Mouse (Mus musculus): ENCODE results near the gene Rps17.
A peak's percentile ranks its signal among the peaks of the same experiment; 100 is the strongest.

Rps17 gene

DNA sequence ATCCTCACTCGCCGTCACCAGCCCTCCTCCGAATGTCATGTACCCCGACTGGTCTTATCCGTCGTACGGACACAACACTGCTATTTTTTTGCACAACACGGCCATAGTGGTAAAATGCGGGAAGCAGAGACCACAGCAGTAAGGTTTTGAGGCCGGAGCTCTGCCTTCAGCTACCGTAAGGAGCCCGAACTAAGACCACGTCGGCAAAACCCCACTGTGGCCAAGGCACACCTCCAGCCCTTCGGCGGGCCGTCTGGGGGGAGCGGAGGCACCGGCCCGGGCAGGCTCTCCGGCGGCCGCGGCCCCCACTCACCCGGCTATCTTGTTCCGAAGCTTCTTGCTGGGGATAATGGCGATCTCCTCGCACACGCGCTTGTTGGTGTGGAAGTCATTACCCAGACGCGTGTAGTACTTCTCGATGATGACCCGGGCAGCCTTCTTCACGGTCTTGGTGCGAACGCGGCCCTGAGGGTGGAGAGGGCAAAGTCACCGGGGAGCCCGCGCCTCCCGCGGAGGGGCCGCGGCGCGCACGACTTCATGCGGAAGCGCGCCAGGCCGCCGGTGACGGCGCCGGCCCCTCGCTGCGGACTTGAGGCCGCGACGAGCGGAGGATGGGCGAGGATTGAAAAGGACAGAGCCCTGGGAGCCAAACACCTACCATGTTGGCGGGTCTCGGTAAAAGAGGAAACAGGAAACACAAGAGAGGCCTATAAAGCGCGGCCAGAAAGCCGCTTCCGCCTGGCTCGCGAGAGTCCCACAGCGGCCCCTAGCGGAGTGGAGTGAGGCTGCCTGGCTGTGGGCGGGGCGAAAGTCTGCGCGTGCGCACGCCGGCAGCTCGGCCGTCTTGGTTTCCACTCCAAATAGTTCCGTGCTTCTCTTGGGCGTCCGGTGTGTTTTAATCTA lies at the start of gene Rps17:
Gene Rps17 (minus strand): TSS at position 711 of the 903 bp plus-strand sequence.
- DNase-seq (ENCODE audit: low read depth, low spot score) = peak; percentile 80

DNA sequence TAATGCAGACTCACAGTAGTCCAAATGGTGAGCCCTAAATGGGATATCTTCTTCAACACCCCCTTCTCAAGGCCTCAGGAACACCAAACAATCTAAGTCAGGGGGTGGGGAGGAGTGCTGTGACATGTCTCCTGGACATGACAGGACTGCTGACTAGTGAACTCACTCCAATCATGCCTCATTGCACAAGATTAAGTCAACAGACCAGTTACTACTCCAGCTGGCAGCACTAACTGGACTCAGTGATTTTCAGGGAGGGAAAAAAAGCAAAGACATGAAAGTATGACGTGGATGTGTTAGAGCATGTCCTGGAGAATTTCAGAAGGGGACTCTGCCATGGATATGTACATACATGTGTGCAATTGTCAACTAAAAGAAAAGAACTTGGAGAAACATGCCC lies 34.3 kb upstream of the Rps17 start:
- no peak for DNase-seq (ENCODE audit: low read depth, low spot score)

DNA sequence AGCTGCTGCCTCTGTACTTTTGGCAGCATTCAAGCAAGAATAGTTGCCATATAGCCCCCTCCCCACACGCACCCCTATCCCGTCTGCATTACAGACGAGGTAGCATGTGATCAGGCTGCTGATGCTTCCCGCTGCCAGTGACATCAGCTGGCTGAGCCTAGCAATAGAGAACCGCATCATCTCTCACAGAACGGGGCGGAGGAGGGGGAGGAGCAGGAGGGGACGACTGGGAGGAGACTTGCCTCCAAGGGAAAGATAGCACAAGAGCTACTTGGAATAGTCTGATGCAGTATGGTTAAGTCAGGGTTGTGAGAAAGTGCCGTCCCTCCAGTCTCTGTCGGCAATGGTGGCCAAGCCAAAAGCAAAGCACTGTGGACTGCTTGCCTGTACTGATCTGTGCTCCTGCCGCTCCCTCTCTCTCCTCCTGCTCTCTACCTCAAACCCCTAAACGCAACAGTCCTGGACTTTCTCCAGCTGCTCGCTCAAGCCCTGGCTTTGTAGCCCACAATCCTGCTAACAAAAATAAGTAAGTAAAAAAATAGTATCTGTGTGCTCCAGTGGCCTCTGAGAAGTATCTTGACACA lies 27.4 kb upstream of the Rps17 start:
- DNase-seq (ENCODE audit: low read depth, low spot score) = peak; percentile 43

DNA sequence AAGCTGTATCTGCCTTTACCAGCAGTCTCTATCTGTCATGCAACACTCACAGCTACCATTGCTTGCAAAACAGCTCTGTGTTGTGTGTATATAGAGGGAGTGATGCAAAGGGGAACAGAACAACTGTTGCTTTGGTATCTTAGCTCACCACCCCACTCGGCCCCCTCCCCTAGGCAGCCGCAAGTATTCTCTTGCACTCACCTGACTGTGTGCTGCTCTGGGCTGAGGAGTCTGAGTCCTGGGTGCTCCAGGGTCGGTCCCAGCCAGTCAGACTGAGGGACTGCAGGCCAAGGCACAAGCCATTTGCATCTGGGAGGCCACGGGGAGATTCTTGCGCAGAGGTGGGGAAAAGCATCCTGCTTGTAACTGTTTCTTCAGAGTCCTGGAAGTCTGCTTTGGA lies 26.8 kb upstream of the Rps17 start:
- no peak for DNase-seq (ENCODE audit: low read depth, low spot score)

DNA sequence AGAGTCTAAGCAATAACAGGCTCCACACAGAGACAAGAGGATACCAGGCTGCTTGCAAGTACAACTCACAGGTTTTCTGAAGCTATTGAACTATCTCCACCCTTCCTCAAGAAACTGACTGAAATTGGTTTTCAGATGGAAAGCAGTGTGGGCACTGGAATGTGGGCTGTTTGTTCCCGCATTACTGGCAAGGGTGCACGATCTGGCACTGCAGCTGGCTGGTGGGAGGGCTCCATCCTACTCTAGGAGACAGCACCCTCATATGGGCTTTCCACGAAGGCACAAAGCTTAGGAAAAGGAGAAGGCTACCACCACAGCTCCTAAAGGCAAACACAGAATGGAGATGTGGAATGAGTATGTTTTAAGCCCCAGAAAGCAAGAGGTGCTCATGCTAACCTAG lies 24.7 kb upstream of the Rps17 start:
- no peak for DNase-seq (ENCODE audit: low read depth, low spot score)

DNA sequence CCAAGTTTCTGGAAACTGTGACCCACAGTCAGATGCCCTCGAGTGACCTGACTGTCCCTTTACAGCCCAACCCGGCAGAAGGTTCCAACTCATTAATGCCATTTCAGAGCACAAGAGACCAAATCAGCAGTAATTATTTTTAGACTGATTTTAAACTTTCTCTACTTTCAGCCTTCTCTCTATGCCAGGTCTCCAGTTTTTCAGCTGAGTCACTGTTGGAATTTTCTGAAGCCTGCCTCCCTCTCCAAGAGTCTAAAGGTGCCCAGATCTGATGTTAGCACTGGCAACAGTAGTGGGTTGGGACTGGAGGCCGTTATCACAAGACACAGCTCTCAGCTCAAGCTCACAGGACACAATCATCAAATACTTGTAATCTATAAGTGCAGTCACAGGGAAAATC lies 22.9 kb upstream of the Rps17 start:
- no peak for DNase-seq (ENCODE audit: low read depth, low spot score)

DNA sequence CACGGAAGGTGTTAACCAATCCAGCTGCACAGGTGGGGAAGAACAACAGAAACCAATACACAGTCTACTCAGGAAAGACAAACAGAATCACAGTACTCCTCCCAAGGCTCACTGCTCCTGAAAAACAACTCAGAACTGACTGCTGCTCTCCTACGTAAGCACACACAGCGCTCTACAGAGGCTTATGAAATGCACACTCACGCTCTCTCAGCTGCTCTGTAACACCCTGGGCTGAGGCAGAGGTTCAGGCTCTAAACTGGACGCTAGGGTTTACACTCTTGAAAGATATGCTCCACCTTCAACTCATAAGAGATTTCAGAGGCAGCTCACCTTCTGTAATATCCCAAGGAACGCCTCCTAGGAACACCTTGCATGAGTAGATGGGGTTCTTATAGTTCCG lies 11.9 kb upstream of the Rps17 start:
- DNase-seq (ENCODE audit: low read depth, low spot score) = no peak

DNA sequence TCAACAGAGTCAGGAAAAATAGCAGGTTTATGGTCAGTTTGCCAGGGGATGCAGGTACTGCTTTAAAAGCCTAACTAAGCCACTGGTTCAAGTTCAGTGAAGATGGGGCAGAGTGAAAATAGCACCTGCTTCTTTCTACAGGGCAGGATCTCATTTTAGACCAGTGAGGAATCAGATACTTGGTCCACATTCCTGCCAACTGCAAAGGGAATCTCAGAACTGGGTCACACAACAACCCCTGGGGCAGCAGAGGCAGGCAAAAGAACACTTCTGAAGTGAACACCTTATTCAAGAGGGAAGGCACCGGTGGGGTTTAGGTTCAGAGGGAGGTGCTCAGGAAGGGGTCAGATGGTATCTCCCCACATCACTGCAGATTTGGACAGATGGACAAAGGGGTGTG lies 11.3 kb upstream of the Rps17 start:
- no peak for DNase-seq (ENCODE audit: low read depth, low spot score)

DNA sequence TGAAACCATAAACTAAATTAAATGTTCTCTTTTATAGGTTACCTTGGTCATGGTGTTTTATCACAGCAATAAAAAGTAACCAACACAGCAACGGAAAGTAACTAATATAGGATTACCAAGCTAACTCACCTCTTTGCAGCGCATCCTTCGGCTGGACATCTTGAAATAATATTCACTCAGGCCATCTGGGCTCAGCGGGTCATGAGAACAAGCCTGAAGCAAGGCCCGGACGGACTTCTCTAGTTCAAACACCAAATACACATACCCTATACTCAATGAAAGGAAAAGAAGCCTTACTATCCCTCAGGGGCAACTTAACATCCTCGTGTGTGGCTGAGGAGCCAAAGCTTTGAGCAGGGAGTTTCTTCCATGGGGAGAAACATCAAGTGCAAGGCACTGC lies 10.7 kb upstream of the Rps17 start:
- no peak for DNase-seq (ENCODE audit: low read depth, low spot score)

DNA sequence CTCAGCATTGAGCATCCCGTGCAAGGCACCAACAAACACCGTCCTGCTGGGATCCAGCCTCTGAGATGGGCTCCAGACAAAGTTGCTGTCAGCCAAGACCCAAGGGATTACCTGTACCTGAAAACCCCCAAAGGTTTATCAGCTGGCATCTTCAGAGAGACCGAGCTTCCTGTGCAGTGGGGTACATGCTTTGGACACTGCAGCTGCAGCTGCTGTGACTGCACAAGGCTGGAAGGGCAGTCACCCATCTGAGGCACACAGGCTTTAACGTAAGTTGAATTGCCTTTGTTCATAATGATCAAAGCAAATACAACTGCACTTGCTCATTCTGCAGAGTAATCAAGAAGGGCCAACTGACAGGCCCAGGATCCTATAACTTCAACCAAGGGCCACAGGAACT lies 6.8 kb upstream of the Rps17 start:
- DNase-seq (ENCODE audit: low read depth, low spot score) = no peak

DNA sequence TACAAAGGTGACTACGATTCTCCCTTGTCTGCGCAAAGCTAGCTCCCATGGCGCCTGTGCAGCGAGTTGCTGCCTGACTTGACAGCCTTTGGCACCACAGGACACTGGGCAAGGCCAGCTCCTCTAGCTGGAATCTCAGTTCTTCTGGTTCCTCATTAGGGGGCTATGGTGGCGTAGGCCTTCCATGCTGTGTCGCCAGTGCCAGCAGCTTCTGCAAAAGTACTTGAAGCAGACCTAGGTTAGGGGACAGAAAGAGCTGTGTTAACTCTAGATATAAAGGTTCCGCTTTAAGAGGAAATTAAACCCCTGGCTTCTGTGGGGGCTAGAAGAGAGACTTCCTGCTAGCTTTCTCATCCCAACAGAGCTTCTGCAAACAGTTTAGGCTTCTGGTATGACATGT lies 3.2 kb upstream of the Rps17 start:
- no peak for DNase-seq (ENCODE audit: low read depth, low spot score)

DNA sequence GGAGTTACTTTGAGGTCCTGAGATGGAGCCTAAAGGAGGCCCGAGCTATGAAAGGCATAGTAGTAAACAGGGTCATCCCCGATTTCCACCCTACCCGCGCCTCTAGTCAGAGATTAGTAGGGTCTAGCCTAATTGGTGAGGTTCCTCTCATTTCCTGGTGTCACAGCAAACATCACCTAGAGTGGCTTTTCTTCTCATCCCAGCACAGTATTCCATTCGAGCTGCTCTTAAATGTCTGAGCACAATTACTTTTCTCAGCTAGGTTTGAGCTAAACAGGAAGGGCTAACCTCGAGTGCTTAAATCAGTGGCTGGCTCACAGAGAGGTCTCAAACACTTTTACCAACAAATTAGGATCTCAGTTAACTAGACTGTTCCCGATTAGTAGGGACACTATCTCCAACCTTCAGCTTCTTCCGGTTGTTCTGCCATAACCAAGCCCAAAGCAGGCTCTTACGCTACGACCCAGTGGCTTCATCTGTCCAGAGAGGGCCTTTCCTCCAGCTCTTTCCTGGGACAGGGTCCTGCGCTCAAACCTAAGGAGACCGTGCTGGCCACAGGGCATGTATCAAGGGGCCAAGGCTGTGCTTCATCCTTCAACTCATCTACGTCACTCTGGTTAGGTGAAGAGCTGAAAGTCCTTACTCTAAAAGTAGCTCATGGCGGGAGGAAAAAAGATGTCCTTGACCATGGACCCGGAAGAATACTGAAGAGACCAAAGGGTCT lies 555 bp upstream of the Rps17 start:
- DNase-seq (ENCODE audit: low read depth, low spot score) = no peak

DNA sequence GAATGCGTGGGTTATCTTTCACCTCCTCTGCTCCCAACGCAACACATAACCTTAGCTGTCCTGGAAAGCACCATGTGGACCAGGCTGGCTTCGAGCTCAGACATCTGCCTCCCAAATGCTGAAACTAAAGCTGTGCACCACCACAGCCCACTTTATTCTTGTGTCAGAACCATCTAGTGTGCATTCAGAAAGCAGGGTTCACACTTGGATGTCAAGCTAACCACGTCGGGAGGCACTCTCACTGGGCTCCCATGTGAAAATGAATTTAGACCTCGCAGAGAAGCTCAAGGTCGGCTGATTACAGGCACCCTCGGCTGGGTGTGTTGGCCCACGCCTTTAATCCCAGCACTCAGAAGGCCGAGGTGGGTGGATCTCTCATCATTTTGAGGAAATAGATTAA lies 1.2 kb downstream of the Rps17 start:
- DNase-seq (ENCODE audit: low read depth, low spot score) = no peak

DNA sequence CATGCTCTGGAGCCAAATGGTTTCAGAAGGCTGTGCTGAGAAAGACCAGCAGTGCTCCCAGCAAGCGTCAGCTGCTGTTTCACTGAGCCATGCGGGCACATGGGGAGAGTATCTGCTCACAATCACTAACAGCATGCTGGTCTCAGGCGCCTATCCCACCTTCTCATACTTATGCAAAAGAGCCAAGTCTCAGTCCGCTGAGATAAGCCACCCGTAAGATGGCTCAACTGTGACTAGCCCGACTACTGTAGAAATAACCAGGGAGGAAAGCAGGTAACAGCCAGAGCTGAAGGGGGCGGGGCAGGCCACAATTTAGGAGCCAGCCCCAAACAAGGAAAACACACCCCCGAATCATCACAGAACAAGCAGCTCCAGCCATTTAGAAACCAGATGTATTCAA lies 1.7 kb downstream of the Rps17 start:
- no peak for DNase-seq (ENCODE audit: low read depth, low spot score)

DNA sequence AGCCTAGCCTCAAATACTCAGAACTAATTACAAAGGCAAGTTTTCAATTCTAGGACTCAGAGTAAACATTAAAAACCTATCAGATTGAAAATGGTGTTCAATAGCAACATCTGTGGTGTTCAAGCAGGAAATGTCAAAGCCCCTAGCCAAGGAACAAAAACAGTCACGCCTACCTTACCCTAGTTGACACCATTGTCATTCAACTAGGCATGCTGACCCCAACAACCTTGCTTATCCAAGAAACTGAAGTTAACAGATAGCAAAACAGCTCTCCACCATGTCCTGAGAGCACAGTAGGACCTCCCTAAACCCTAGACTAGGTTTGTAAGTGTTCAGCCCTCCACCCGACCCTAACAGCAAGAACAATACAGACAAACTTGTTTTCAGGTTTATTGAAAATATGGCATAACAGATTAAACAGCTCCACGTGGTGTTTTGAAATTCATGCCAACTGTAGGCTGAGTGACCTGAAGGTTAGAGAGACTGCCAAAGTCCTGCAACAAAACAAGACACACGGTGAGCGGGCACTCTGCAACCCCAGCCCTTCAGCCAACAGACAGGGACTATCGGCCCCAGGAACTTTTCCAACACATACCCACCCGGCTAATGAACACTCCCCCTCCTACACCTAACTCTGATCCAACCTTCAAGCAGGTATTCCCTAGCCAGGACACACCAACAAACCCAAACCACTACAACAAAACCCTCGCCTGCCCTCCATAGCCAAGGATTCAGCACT lies 2.5 kb downstream of the Rps17 start:
- no peak for DNase-seq (ENCODE audit: low read depth, low spot score)

DNA sequence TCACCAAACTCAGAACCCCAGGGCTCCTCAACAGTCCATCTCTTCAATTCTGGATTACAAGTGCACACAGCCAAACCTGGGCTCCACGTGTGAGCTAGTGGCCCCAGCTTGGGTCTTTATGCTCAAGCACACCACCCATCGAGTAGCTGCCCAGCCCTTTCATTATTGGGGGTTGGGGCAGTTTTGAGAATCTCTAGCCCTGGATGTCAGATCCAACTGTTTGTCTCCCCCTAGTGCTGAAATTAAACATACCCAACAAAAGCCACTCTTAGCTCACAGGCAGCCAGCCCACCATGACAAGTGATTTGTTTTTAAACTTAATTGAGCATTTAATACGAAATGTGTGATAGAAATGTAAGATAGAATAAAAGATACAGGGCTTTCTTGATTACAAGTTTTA lies 3.5 kb downstream of the Rps17 start:
- no peak for DNase-seq (ENCODE audit: low read depth, low spot score)

DNA sequence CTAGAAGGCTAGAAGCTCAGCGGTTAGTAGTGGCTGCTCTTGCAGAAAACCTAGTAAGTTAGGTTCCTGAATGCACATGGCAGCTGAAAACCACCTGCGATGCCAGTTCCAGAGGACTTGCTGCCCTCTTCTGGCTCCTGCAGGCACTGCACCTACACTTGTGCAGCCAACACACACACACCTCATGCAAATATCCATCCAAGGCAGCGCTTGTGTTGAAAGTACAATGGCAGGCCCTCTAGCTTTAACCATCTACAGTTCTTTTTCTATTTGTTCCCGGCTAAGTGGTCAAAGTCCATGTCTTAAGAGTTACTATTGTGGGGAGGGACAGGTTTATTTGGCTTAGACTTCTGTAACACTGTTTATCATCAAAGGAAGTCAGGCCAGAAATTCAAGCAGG lies 5.3 kb downstream of the Rps17 start:
- DNase-seq (ENCODE audit: low read depth, low spot score) = no peak

DNA sequence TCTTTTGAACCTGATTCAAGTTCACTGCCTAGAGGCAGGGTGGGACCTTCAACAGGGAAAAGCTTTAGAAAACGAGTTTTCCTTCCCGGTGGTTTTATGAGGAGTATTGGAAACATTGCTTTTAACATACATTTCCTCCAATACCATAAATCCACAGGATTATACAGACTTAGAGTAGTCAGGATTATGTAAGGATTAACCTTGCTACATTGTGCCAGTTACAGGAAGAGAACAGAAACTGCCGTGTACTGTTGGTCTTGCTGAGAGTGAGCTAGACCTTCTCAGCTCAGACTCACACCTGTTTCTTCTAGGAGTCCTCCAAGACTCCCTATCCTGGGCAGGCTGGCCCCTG lies 6.6 kb downstream of the Rps17 start:
- DNase-seq (ENCODE audit: low read depth, low spot score) = no peak

DNA sequence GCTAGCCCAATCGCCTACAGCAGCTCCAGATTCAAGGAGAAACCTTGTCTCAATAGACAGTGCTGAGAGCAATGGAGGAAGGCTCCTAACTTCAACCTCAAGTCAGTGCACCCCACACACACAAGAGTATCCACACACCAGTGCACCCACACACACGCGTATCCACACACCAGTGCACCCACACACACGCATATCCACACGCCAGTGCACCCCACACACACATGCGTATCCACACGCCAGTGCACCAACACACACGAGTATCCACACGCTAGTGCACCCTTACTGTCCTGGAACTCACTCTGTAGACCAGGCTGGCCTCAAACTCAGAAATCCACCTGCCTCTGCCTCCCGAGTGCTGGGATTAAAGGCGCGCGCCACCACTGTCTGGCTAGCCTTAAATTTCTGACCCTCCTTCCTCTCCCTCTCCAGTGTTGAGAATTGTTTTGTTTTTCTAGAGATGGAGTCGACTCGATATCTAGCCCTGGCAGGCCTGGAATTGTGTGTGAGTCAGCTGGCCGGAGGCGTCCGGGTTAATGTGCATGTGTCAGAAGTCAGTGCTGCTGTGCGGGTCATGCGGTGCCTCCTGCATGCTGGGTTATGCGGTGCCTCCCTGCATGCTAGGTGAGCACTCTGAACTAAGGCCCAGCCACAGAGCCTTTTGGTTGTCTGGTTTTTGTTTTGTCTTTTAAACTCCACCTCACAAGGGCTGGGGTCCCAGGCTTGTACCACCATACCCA lies 7.1 kb downstream of the Rps17 start:
- no peak for DNase-seq (ENCODE audit: low read depth, low spot score)

DNA sequence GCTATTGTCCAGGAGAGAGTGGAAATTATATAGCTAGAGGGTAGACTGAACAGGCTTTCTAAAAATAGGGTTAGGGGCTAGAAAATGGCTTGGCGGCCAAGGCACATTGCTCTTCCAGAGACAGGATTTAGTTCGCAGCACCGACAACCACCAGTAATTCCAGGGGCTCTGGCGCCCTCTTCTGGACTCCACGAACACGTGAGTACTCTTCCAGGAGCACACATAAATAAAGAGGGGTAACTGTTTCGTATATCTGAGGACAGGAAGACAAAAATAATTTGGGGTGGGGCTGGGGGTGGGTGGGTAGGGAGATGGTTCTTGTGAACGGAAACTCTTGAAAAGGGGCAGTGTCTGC lies 8.6 kb downstream of the Rps17 start:
- no peak for DNase-seq (ENCODE audit: low read depth, low spot score)

DNA sequence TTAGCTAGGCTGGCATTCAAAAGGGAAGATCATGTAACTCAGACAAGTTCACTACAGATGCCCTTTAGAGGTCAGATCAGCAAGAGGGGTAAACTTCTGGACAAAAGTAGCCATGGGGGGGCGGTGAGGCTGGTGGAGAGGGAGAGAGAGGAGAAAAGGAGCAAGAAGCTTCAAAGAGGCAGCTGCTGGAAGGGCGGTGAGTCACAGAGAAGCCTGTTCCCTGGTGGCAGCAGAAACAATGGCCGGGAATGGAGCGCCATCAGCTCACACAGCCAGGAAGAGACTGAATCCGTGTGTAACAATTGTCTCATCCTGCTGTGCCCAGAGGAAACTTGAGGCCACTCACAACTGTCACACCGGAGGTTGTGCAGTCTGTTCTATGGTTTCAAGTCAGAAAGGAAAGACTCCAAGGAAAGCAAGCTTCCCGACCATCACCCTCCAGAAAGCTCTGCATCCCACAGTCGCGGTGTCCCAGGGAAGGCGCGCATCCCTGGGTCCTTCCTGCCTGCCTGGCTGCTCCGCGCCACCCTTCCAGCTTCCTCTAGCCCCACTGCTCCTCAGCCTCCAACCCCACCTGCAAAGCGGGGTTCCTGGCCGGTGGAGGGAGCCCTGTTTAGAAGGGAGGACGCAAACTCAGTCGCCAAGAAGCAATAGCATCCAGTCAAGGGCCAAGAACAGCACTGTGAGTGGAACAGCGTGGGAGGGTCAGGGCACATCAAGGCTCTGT lies 9.2 kb downstream of the Rps17 start:
- no peak for DNase-seq (ENCODE audit: low read depth, low spot score)
